Mouse (Mus musculus) neural tube, embryonic 11.5 days (tissue): Measurements from ENCODE around the gene 9930111J21Rik1. TPM values are rescaled to one million over a fixed set of nuclear protein-coding genes. Genes with fewer than 3 reads are reported as not detected.
"Not testable (repeated sequence)": the region's sequence is repeated elsewhere in the genome, so short reads cannot be mapped to it uniquely, and the experiment has no call there.

ENCODE experiments used
- ATAC-seq: fragments of 200-750 bp; cut with Nextera tagmentation; 2 replicates; pipeline ENCODE4 v1.8.0; 2017; ENCODE audit warnings: moderate number of reproducible peaks, mild to moderate bottlenecking, moderate TSS enrichment, moderate library complexity; ENCODE audit not compliant: insufficient read depth, low FRiP score, low TSS enrichment
- DNase-seq: peaks from one replicate; pipeline ENCODE4 v3.0.0-alpha.2; 2015; ENCODE audit warnings: low spot score
- H3K27ac ChIP-seq: fragments of 300-500 bp; sonication (generic); 2 replicates; pipeline ENCODE4 v1.5.1; 2014; ENCODE audit warnings: low read depth, mild to moderate bottlenecking, low read length
- H3K27me3 ChIP-seq: fragments of 300-500 bp; sonication (generic); 2 replicates; pipeline ENCODE4 v1.6.1; 2014; ENCODE audit warnings: mild to moderate bottlenecking, low read length, mixed read lengths; ENCODE audit not compliant: control insufficient read depth, insufficient read depth
- H3K36me3 ChIP-seq: fragments of 300-500 bp; sonication (generic); 2 replicates; pipeline ENCODE4 v1.6.1; 2014; ENCODE audit warnings: mild to moderate bottlenecking, low read length, moderate library complexity, mixed read lengths; ENCODE audit not compliant: control insufficient read depth, insufficient read depth
- H3K4me1 ChIP-seq: fragments of 300-500 bp; sonication (generic); 2 replicates; pipeline ENCODE4 v1.6.1; 2014; ENCODE audit warnings: low read length, mixed read lengths; ENCODE audit not compliant: control insufficient read depth, insufficient read depth
- H3K4me2 ChIP-seq: fragments of 300-500 bp; sonication (generic); 2 replicates; pipeline ENCODE4 v1.6.1; 2014; ENCODE audit warnings: low read depth, mild to moderate bottlenecking, moderate library complexity
- H3K4me3 ChIP-seq: fragments of 300-500 bp; sonication (generic); 2 replicates; pipeline ENCODE4 v1.5.1; 2014; ENCODE audit warnings: low read depth, low read length
- H3K9ac ChIP-seq: fragments of 300-500 bp; sonication (generic); 2 replicates; pipeline ENCODE4 v1.6.1; 2014; ENCODE audit warnings: mild to moderate bottlenecking, low read length
- H3K9me3 ChIP-seq: fragments of 300-500 bp; sonication (generic); 2 replicates; pipeline ENCODE4 v1.6.1; 2016; ENCODE audit warnings: low read length; ENCODE audit not compliant: control insufficient read depth
- WGBS: fragments of 180-500 bp; shearing (Covaris S2); extraction: QIAGEN DNeasy Blood & Tissue Kit; methylation state at CpG from one replicate; pipeline ENCODE4 v1.1.7; 2014; 5-methylcytosine and 5-hydroxymethylcytosine counted together
- polyA plus RNA-seq: library from polyadenylated mRNA; unstranded; fragments of >200 nt; fragmentation: Nextera tagmentation; extraction: Ambion mirVana; gene quantifications from 2 replicates; pipeline ENCODE4 v1.2.1, GENCODE M21; 2014

Gene 9930111J21Rik1
- polyA plus RNA-seq: 0.09 and 0.30 TPM in 2 replicates

DNA sequence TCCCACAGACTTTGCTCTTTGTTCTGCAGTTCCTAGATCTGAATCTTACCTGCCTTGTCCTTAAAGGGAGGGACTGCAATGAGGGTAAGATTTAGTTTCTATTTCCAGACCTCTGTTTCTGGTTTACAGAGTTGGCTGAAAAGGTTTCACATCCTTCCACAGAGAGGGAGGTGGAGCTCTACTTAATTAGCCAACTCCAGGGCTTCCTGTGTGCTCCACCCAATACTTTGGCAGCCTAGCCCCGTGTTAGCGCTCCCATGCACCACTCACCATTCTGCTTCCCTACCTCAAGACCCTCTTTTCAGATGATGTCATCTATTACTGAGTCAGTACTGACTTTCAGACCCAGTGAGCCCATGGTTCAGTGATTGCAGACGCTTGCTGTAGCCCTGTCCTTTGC is at the start of gene 9930111J21Rik1:
TSS of gene 9930111J21Rik1 (minus strand) at position 148 of the 400 bp plus-strand sequence.
- DNase-seq, H3K9ac ChIP-seq, H3K36me3 ChIP-seq, ATAC-seq, H3K4me2 ChIP-seq, H3K4me3 ChIP-seq, H3K27me3 ChIP-seq, H3K27ac ChIP-seq, H3K4me1 ChIP-seq, H3K9me3 ChIP-seq: not testable (repeated sequence)
- no CpG with 5 or more reads among the region's 3 CpGs for WGBS

DNA sequence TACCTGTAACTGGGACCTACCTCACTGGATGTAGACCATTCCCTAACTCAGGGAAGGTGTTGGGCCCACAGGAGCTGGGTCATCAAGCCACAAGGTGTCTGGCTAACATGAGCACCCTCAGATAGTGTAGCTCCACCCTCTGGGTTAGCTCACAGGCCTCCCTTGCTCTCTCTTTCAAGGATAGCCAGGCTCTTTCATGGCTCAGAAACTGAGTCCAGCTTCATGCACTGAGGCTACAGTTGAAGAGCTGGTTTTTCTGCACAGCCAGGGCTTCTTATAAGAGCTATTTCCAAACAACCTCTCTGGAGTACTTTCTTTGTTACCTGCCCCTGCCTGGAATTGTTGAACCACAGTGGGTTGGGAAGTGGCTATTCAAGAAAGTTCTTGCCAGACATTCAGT is 32.9 kb upstream of the 9930111J21Rik1 start:
- not testable (repeated sequence) for ATAC-seq, H3K9me3 ChIP-seq, H3K4me1 ChIP-seq, H3K4me3 ChIP-seq, DNase-seq, H3K27me3 ChIP-seq, H3K9ac ChIP-seq, H3K27ac ChIP-seq, H3K36me3 ChIP-seq, H3K4me2 ChIP-seq

DNA sequence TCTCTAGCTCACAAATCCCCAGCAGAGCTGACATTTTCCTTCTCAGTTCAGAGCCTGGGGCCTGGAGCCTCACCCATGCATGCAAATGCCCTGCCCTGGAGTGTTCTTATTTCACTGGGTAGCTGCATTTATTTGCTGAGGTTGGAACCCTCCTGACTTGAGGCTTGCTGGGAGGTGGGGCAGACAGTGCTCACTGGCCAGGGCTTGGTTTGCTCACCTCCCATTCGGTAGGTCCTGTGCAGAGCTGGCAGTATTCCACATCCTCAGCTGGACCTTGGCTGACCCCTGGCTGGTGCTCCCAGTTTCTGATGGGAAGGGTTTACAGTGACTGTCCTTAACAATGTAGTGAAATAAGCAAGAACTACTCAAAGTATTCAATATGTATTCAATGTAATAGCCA is 27.6 kb upstream of the 9930111J21Rik1 start:
- not testable (repeated sequence) for ATAC-seq, H3K4me2 ChIP-seq, H3K4me1 ChIP-seq, H3K36me3 ChIP-seq, H3K27me3 ChIP-seq, H3K9me3 ChIP-seq, DNase-seq, H3K27ac ChIP-seq, H3K9ac ChIP-seq, H3K4me3 ChIP-seq
- no CpG with 5 or more reads among the region's 1 CpGs for WGBS

DNA sequence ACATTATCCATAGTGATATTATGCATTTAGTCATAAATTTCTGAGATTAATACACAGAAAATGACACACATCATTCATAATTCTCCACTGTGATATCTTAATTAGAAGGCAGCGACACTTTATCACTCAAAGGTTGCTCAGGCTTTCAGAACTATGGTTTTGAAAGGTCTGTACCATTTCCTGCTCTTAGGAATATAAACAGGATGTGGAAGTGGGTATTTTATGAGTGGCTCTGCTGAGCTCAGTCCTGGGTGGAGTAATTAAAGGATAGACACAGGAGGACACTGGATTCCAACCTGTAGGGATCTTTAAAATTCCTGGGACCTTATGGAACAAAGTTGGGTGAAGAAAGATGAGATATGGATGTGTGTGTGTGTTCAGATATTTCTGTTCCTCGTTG is 27.1 kb upstream of the 9930111J21Rik1 start:
- H3K27ac ChIP-seq, H3K4me2 ChIP-seq, H3K36me3 ChIP-seq, H3K9me3 ChIP-seq, H3K4me3 ChIP-seq, H3K4me1 ChIP-seq, H3K9ac ChIP-seq, H3K27me3 ChIP-seq, ATAC-seq, DNase-seq: not testable (repeated sequence)
- 89% methylated on average over 2 of the region's 2 CpGs for WGBS

DNA sequence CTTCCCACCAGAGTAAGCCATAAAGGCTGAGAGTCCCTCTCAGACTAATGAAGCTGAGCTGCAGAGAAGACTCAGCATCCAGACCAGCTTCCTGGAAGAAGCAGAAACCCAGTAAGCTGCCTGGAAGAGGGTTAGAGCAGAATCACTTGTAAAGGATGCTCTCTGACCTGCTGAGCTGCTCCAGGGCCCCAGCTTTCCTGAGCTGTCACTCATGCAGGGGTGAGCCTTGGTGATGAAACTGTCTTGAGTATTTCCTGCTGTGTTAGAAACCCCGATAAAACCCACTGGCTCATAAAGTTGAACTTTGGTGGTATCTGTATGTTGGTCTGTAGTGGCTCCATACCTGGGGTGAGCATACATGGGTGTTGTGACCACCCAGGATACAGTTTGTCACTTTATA is 21.2 kb upstream of the 9930111J21Rik1 start:
- DNase-seq, H3K4me3 ChIP-seq, H3K9ac ChIP-seq, H3K27ac ChIP-seq, H3K27me3 ChIP-seq, H3K9me3 ChIP-seq, H3K4me2 ChIP-seq, H3K36me3 ChIP-seq, H3K4me1 ChIP-seq, ATAC-seq: not testable (repeated sequence)
- 95% methylated on average over 1 of the region's 1 CpGs for WGBS

DNA sequence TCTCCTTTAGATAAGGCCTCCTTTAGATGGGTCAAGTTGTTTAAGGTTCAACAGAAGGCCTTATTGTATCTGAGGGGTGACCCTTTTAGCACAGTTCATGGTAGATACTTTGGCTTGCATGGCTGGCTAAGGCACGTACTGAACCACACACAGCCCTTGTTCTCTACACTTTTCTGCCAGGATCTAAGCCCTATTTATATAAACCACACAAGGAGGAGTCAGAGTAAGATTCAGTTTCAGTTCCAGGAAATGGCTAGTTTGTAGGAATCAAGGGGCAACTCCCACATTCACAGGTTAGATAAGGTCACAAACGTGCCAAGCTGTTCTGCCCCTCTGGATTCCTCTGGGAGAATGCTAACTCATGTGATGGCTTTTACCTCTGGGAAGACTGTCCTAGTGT is 14.8 kb upstream of the 9930111J21Rik1 start, which contains the start of gene Tgtp1:
TSS of gene Tgtp1 (minus strand) at position 155 of the 400 bp plus-strand sequence.
- H3K27me3 ChIP-seq, H3K9me3 ChIP-seq, H3K9ac ChIP-seq, H3K4me3 ChIP-seq, DNase-seq, H3K4me2 ChIP-seq, ATAC-seq, H3K36me3 ChIP-seq, H3K27ac ChIP-seq, H3K4me1 ChIP-seq: not testable (repeated sequence)
- 57% methylated on average over 2 of the region's 2 CpGs for WGBS

DNA sequence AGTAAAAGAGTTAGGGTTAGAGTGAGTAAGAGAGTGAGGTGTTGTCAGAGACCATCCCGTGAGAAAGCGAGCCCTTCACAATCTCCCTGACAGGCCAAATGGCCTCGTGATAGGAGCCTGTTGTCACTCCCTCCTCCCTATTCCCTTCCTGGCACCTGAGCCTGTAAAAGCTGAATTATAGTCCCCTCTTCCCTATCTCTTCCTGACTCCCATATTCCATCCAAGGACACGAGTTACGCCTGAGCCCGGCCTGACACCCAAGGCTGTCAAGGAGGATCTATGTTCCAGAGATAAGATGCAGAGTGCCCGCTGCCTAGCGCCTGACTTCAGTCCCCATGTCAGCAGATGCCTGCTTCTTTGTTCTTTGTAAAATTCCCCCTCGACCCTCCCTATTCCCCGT is 14.1 kb upstream of the 9930111J21Rik1 start:
- H3K27me3 ChIP-seq, H3K9me3 ChIP-seq, H3K4me2 ChIP-seq, DNase-seq, H3K4me3 ChIP-seq, H3K27ac ChIP-seq, H3K36me3 ChIP-seq, H3K9ac ChIP-seq, ATAC-seq, H3K4me1 ChIP-seq: not testable (repeated sequence)
- WGBS: 36% methylated on average over 10 of the region's 10 CpGs

GRCm38 (mm10) chr11:48991740-48992520 is 12.7 kb upstream of the 9930111J21Rik1 start, which contains the start of gene Gm12185:
Gm12185 (minus strand) TSS chr11:48992226.
- WGBS: 65% methylated on average over 4 of the region's 4 CpGs

GRCm38 (mm10) chr11:48989981-48990380 is 10.8 kb upstream of the 9930111J21Rik1 start:
- DNase-seq, H3K36me3 ChIP-seq, H3K4me1 ChIP-seq, H3K4me2 ChIP-seq, H3K9ac ChIP-seq, ATAC-seq, H3K4me3 ChIP-seq, H3K27me3 ChIP-seq, H3K27ac ChIP-seq, H3K9me3 ChIP-seq: not testable (repeated sequence)
- 71% methylated on average over 2 of the region's 2 CpGs for WGBS

More at GRCm38 (mm10) chr11:48991740-48992520, 12.7 kb upstream of the 9930111J21Rik1 start, which contains the start of gene Gm12185:
- H3K4me3 ChIP-seq, H3K4me2 ChIP-seq, H3K9me3 ChIP-seq, DNase-seq, H3K27ac ChIP-seq, H3K4me1 ChIP-seq, H3K9ac ChIP-seq, H3K27me3 ChIP-seq, ATAC-seq, H3K36me3 ChIP-seq: not testable (repeated sequence)
